Mouse (Mus musculus): Measurements from ENCODE around the gene Smoc1.

DNA sequence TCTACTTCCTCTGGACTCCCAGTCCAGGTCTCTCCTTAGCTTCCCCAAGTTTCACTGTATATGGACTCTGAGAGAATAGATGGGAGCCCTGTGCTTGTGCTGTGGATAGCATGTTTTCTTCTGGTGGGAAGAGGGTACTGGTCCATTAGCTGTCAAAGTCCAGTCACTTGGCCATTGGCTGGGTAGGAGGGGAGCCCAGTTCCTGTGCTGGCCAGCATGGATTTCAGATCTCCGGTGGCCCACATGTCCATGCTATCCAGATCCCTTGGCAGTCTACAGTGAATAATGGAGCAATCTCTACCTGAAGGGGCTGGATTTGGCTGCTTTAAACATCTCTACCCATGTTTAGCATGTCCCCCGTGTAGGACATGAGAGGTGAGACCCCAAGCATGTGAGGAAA, 158.4 kb downstream of the Smoc1 start:
- TF ChIP-seq POLR2A (IDR thresholded peaks at IDR 0.05; ENCODE audit: control insufficient read depth, low read depth, low read length) = no peak
- TF ChIP-seq CTCF (IDR thresholded peaks at IDR 0.05; ENCODE audit: control insufficient read depth, insufficient read depth, insufficient replicate concordance, low read depth, low read length) = no peak

All from testis, adult 2 months (tissue).